Mouse (Mus musculus) small intestine, adult 2 months (tissue): ENCODE data around the gene Cgnl1.

ENCODE experiments used
- CTCF ChIP-seq: fragments of 200-500 bp; IDR thresholded peaks from 2 replicates; pipeline ENCODE4 v1.5.1; 2012; ENCODE audit warnings: low read depth, mild to moderate bottlenecking, control low read depth, inconsistent platforms, low read length, moderate library complexity, mixed read lengths; ENCODE audit not compliant: insufficient replicate concordance, insufficient read length; ENCODE audit errors: extremely low read depth
- POLR2A ChIP-seq: fragments of 200-500 bp; IDR thresholded peaks from 2 replicates; pipeline ENCODE4 v1.6.1; 2012; ENCODE audit warnings: low read depth, mild to moderate bottlenecking, control low read depth, inconsistent platforms, low read length, moderate library complexity

DNA sequence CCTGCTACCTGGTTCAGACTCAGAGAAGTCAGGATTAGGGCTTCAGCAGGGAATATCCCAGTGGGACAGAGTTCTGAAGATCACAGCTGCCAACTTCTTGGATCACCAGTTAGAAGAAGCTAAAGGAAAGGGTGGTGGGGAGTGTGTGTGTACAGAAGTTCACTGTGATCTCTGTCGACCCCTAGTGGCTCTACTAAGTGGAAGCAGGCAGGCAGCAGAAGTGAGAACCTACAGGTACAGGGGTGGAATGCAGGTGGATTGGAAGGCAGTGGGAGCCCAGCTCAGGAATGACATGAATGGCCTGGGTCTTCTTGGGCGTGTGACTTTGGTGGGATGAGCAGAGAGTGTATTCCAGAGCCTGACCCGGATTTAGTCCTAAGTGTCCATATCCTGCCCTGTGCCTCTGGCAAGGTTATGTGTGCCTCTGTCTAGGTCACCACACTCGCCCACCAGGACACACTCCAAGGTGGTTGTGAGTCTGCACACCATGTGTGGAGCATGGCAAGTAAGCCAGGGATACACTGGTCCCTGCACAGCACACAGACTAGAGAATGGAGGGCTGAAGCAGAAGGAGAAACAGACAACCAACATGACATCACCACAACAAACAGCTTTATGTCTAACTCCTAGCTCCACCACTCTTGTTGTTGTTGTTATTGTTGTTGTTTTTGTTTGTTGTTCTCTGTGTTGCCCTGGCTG lies 147.4 kb downstream of the Cgnl1 start:
- TF ChIP-seq CTCF = peak; percentile 70; the same call in 1 of the 2 replicates
- no peak for TF ChIP-seq POLR2A
